Mouse (Mus musculus): ENCODE measurements around the gene Ppfibp1.
A peak's percentile ranks its signal among the peaks of the same experiment; 100 is the strongest.

The Ppfibp1 gene

DNA sequence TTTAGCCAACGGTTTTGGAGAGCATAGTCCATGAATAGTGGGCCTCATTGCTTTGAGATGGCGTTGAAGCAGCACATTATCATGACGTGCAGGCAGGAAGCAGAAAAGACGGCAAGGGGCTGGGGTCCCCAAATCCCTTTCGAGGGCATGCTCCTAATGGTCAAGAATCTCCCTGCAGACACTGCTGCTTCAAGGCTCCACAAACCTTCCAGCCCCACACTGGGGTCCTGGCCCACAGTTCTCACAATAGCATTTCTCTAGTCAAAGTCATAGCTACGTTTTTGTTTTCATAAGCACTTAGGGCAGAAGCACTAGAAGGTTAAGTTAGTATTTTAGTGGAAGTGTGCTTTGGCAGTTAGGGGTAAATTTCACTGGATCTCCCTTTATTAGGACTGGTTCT lies 107.6 kb downstream of the Ppfibp1 start:
- no peak for DNase-seq (ENCODE audit: low spot score in 2 of 2)

DNA sequence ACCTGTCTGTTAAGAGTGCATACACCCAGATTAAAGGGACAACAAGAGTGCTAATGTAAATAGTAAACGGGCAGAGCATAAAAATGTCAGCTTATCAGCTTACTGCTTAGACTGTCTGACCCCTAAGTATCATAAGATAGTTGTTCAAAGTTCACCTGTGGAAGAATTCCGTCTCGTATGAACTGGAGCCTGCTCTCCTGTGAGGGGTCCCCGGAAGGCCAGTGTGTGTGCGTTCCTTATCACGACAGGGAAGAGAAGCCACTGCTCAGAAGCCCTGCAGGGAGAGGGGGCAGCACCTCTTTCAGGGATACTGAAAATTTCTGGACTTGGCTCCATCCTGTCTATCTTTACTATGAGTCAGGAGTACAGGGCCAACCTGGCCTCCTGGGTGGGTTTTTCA lies 108.7 kb downstream of the Ppfibp1 start:
- no peak for DNase-seq (ENCODE audit: low spot score in 2 of 2)

DNA sequence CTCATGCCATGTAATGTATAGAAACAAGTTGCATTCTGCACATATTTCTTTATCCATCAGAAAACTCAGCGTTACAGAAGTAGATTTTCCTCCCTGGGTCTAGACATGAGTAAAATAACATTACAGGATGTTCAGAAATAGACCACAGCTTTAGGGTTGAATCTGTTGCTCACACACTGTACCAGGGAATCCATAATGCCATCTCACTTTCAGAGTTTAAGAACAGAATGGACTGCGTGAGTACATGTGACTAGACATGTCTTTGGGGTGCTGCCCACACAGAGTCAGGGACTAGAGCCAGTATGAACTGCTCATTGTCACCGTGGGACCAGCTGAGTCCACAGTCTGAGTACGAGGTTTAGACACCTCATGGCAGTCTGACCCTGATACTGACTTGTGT lies 110.4 kb downstream of the Ppfibp1 start:
- no peak for DNase-seq (ENCODE audit: low spot score in 2 of 2)

DNA sequence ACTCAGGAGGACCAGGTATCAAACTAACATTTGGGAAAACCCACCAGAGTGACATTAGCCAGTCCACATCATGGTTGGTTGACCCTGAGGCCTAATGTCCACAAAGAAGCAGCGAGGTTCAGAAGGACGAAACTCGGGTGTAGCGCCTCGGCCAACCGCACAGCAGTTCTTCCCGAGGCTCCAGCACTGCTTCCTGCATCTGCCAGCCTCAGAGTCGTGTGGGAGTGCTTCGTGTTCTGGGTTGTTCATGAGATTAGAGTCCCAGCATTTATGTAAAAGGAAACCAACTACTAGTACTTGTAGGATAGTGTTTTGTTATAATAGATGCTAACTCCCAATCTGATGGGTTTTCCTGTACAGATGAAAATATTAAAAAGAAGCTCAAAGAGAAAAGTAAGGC lies 111.0 kb downstream of the Ppfibp1 start:
- no peak for DNase-seq (ENCODE audit: low spot score in 2 of 2)

DNA sequence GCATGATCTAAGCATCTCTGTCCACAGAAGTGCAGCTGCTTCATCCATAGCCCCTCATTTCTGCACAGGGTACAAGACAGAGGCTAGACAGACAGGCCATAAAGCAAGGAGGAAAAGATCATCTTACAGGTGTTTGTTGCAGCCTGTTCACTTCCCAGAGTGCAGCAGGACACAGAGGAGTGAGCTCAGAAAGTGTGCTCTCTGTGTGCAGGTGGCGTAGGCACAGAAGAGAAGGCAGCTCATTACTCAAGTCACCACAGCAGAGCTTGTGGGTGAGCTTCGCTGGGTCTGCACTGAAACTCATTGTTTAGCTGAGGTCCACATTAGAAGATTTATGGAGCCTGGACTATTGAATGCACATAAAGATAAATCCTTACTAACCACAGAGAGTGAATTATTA lies 111.5 kb downstream of the Ppfibp1 start:
- no peak for DNase-seq (ENCODE audit: low spot score in 2 of 2)

DNA sequence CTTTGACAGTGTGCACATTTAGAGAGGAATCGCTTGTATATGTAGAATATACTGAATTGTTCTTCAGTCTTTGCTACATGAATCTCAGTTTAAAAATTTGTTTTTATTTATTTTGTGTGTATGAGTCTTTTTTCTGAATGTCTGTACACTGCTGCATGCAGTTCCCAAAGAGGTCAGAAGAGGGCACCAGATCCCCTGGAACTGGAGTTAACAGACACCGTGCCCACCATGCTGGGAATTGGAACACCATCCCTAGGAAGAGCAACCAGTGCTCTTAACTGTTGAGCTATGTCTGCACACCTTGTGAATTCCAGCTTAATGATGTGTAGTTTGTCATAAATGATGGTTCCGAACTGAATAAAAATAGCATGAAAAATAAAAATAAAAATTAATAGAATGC lies 119.9 kb downstream of the Ppfibp1 start:
- DNase-seq (ENCODE audit: low spot score in 2 of 2) = peak in 1 of 2 experiments; percentile 32

DNA sequence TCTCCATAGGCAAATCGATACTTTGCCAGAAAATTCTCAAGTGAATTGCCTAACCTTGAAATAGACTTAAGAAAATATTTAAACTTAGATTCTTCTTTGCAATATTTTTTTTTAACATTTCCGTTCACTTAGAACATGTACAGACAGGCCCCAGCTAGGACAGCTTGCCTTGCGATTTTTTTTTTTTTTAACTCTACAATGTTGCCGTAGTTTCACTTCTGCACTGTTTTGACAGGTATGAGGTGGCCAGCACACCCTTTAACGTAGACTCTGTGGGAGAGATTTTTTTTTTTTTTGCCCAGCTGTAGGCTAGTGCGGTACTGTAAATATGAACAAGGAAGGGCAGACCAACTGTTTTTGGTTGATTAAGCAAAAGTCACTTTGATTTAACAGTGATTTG lies 122.1 kb downstream of the Ppfibp1 start:
- DNase-seq (ENCODE audit: low spot score in 2 of 2) = no peak

DNA sequence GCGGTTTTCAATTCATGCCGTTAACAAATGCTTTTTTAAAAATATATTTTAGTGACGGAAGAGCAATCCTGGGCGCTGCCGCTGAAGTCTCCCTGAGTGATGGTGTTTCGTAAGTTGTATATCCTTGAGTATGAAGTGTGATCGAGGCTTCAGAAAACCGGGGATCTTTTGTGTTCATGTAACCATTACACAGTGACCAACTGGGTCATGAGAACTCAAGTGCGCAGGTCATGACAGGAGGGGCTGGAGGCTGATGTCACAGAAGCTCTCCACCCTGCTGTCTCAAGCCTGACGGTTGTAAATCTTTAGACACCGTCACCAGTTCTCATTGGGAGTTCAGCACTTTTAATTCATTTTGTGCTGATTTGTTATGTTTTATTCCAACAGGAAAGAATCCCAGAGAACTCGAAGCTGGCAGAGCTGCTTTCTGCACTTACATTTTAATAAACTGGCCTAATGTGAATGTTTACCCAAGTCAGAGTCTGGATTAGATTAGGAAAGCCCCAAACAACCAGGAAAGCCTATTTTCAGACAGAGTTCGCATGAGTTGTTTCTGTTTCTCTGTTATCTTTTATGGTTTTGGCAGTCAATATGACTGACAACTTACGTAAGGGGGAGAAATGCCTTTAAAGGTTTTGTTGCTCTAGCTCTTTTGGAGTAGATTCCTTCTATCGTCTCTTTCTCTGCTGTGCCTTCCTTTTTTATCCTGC lies 122.7 kb downstream of the Ppfibp1 start:
- DNase-seq (ENCODE audit: low spot score in 2 of 2) = no peak

DNA sequence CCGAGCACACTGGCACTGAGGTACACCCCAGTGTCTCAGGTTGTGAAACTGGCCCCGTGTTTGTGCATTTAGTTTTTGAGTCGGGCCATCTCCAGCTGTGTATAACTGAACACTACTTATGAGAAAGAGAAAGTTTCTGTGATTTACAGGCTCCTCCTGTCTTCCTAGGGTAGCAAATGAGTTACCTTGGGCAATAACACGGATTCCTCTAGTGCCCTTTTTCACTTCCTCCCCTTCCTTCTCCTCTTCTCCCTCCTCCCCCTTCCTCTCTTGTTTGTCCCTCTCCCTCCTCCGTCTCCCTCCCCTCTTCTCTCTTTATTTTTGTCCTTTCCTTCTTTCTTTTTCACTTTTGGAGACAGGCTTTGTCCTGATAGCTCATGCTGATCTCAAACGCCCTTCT lies 123.3 kb downstream of the Ppfibp1 start:
- DNase-seq (ENCODE audit: low spot score in 2 of 2) = no peak

DNA sequence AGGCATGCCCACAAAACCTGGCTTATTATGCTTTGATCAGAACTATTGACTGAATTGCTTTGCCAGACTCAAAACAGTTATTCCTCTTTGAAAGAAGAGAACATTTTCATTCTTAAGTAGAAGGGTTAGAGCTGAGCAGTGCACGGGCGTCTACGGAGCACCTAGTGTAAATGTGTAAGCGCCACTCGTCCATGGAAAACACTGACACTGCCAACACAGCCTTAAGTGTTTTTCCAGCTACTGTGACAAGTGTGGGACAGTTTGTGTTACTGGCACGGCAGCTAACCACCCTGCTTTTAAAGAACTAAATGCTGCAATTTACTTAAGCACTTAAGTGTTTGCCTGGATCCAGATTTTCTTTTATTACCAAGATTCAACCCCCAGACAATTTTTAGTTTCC lies 123.7 kb downstream of the Ppfibp1 start:
- no peak for DNase-seq (ENCODE audit: low spot score in 2 of 2)

DNA sequence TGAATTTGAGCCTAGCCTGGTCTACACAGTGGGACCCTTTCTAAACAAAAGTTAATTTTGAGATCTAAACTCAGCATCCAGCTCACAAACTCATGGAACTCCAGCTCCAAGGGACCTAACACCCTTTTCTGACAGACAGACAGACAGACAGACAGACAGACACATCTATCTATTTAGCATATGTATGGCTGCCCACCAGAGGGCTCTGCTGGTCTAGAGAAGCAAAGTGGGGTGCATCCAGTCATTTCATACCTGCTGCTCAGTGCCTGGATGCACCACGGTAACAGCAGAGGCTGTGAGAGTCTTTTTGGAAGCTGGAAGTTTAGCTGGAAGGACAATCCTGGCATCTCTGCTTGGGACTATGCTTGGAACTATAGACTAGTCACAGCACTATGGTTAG lies 125.3 kb downstream of the Ppfibp1 start:
- no peak for DNase-seq (ENCODE audit: low spot score in 2 of 2)

DNA sequence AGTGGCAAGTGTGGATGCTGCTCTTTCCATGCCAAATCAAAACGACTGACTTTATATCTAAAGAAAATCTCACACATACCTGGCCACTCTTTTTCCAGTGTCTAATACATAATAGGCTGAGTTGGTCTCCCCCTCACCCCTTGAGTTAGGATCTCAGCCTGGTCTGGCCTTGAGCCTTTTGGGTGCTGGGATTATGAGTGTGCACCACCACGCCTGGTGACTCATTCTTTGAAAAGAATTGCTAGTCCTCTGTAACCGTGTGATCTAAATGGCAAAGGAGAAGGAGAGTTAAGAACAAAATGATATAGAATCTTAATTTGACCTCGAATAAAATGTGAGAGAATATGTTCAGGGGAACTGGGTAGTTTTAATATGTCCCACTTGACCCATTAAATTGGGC lies 129.6 kb downstream of the Ppfibp1 start:
- DNase-seq (ENCODE audit: low spot score in 2 of 2) = no peak

DNA sequence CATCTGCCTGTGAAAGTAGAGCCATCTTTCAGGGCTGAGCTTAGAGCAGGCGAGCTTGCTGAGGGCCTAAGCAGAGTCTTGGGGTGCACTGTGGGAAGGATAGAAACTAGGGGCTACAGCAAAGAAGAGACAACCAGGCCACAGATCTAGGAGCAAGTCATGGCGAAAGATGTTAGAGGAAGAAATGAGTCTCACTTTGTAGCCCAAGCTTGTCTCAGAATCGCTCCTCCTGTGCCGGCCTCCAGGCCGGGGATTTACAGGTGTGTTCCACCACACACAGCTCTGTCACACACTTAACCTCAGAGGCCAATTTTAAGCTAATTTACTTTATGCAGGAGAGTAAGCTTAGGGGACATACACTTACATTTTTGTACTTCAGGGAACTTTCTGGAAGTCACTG lies 130.1 kb downstream of the Ppfibp1 start:
- DNase-seq (ENCODE audit: low spot score in 2 of 2) = no peak

DNA sequence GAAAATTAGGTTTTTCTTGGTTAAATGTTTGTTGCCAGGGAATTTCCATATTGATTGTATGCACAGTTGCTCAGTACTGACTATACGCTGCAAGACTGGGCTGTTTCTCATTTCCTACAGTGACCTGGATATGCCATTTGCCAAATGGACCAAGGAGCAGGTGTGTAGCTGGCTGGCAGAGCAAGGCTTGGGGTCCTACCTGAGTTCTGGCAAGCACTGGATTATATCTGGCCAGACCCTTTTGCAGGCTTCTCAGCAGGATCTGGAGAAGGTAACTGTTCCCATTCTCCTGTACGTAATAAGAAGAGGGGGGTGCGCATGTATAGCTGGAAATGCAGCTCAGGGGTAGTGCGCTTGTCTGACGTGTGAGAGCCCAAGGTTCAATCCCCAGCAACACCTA lies 132.9 kb downstream of the Ppfibp1 start:
- DNase-seq (ENCODE audit: low spot score in 2 of 2) = no peak

DNA sequence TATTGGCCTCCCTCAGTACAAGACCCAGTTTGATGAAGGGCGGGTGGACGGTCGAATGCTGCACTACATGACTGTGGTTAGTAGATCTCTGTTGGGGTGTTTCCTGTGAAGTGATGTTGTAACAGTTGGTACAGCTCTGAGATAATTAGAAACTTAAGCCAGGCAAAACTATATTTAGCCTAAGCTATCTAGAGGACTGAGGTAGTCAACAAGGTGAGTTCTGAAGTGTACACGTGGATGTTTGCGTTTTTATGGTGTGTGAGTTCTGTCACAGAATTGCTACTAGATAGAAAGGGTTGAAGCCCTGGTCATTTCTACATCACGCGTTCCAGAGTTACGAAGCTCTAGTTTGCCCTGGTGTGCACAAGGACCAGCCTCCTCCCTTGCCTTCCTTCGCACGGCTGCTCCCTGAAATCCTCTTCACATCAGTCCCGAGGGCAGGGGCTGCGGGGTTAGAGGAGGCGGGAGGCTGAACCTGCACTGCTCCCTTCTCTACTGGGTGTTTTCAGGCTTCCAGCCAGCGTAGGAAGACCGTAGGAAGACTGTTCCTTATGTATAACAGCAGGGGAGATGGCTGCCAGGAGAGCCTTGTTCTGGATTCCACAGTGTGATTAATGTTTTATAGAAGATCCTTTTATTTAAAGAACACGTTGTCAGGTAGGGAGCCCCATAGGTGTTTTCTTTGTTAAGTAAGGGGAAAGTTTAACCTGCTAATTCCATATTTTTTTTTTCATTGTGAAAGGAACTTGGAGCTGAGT lies 134.3 kb downstream of the Ppfibp1 start:
- no peak for DNase-seq (ENCODE audit: low spot score in 2 of 2)

DNA sequence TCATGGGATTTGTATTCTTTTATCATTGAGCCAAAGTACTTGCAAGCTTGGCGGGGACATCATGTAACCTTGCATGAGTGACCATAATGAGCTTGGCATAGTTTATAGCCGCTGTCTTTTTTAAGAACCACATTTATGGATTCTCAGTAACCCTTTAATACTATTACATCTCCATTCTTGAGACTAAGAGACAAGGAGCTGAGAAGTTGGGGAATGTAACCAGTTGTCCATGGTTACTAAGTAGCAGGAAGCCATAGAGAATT lies 134.8 kb downstream of the Ppfibp1 start:
- DNase-seq (ENCODE audit: low spot score in 2 of 2) = no peak

DNA sequence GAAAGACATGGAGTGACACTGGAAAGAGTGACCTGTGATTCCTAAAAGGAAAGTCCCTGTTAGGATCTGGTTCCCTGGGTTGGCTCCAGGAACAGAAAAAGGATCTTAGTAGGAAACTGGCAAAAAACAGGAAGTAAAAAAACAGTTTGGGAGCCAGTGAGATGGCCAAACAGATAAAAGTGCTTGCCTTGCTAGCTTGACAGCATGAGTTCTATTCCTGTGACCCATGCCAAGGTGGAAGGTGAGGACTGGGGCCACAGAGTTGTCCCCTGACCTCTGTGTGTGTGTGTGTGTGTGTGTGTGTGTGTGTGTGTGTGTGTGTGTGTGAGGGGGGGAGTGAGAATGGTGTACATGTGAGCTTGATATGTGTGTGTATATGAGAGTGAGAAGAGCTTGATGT lies 135.3 kb downstream of the Ppfibp1 start:
- no peak for DNase-seq (ENCODE audit: low spot score in 2 of 2)

DNA sequence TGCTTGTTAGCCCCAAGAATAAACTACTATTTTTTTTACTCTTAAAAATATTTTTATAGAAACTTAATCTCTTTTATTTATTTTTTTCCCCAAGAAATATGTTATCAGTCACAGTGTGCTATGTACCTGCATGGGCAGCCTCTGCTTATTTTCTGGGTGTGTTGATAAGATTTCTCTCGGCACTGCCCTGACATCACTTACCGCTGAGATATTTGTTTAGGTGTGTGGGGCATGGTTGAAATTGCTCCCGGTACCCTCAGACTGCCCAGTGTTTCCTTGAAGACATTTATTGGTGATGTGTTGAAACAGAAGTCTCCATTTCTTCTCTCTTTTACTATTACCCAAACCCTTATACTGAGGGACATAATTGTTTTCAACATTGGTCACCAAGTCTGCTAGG lies 136.5 kb downstream of the Ppfibp1 start:
- DNase-seq (ENCODE audit: low spot score in 2 of 2) = no peak

DNA sequence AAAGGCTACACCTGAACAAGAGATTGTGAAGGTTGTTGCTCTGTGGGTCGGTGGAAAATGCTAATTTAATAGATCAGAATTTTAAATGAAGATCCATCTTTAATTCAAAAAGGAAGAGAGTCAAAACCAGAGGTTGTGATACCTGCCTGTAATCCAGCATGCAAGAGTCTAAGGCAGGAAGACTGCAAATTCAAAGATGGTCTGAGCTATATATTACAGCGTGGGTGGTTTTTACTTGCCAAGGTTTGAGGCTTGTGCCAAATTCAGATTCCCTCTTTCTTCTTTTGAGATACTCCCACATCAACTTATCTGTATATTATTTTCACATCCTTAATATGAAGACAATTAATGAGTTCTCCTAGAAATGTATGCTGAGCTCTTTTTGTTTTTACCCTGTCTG lies 140.1 kb downstream of the Ppfibp1 start:
- no peak for DNase-seq (ENCODE audit: low spot score in 2 of 2)

DNA sequence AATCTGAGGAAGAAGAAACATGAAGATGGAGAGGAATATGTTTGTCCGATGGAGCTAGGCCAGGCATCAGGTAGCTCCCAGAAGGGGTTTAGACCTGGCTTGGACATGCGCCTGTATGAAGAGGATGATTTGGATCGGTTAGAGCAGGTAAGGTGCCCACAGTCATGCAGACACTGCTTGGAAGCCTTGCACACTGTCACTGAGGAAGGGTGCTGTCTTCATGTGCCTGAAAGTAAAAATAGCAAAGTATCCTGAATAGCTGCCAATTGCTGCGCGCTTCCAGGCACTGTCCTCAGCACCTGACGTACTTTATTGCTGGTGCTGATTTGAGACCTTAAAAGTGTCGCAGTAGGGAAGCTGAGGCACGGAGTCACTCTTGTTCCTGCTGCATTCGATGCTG lies 141.3 kb downstream of the Ppfibp1 start:
- no peak for DNase-seq (ENCODE audit: low spot score in 2 of 2)

DNA sequence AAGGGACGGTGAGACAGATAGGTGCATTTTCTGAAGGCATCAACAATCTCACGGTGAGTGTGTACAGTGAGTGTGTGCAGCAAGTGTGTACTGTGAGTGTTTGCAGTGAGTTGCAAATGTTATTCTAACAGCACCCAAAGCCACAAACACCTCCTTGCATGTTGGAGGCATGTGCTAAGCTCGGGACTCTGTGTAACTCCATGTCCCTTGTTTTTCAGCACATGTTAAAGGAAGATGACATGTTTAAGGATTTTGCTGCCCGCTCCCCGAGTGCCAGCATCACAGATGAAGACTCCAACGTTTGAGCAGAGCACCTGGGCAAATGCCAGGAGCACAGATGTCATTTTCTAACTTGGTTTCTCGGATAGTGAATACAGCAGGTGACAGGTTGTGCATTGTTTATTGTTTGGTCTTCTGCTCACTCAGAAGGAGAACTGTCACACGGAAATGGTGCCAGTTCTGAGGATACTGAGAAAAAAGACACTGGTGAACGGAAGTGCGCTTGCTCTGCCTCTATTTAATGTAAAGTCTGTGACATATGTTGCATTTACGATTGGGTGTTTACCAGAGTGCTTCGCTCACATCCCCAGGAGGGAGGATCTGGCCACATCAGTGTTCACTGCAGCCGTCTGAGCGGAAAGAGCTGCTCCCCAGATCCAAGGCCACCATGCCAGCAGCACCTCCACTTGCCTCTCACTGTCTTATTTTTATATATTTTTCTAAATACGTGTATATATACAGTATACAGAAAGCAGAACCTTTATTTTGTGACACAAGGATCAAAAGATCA lies 142.0 kb downstream of the Ppfibp1 start:
- no peak for DNase-seq (ENCODE audit: low spot score in 2 of 2)

DNA sequence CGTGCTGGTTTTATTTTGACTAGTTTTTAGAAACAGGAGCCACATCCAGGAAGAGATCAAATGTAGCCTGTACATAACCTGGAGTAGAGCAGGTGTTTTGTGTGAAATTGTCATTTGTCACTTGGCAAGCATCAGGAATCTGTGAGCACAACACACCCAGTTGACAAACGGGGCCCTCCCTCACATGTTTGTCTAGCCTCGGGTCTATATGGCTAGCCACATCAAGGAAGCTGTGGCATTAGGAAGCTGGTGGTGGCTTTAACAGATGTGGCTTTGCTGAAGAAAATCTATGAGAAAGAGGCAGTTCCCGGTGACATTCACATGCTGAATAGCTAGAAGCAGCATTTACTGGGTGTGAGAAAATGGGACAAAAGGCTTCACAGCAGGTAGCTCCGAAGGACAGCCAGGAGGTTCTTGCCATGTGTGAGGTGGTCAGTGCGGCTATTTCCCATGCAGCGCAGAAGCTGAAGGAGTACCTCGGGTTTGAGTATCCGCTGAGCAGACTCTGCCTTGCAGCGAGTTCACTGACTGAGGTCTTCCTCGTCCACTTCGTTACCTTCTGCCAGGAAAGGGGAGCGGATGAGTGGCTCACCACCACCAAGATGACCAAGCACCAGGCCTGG lies 144.1 kb downstream of the Ppfibp1 start, which contains the start of gene Rep15:
Gene Rep15, plus strand, starts transcription at position 282 of the 623 bp plus-strand sequence.
- DNase-seq (ENCODE audit: low spot score in 2 of 2) = no peak
